9 mouse cellular contexts compared by ENCODE assay signal in the genomic region with DNA sequence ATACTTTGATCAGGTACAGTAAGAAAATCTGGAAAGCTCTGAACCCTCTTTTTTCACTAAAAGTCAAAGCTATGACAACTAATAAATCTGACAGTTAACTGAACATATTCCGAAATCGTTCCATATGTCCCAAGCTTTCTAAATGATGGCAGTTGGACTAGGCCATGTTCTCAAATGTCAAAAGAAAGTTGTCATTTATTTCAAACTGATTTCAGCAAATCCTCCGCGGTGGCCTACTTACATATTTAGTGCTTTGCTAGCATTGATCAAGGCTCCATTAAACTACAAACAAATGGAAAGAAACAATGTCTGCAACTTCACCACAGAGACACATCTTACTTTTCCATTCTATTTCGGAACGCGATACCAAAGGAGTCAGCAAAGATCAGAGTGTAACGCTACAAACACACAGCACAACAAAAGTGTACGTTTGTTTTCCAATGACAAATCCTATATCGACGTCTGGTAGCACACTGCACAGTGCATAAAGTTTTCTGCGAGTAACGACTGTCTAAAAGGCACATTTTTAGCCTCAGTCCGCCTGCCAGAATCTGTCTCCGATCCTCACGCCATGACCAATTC. TPM values are rescaled to one million over a fixed set of nuclear protein-coding genes. Genes with fewer than 3 reads are reported as not detected.
DNase-seq lines count a peak whose midpoint lies in the region; ATAC-seq and TF ChIP-seq lines count a peak whose summit lies in the region.
"Had no signal": no experiment of that assay in that cellular context is flagged by ENCODE, and none has a peak within 500 bp of the region (broad histone marks: within the 10 kb centered on the region; RNA-seq: fewer than 3 reads in every experiment).

No protein-coding gene starts in this region.

- H3K36me3 ChIP-seq in lung, embryonic 15.5 days, result no peaks in the 10 kb centered on the region
- no peaks in the 10 kb centered on the region for H3K36me3 ChIP-seq in hindbrain, embryonic 16.5 days (ENCODE audit: control insufficient read depth, insufficient read depth, low read length)
- no peaks in the 10 kb centered on the region for H3K36me3 ChIP-seq in myocyte (ENCODE audit: control insufficient read depth, insufficient read depth)

- 0 out of 2 replicates have a peak overlapping the region, but pooled peaks have one; percentile 88 for H3K27ac ChIP-seq in lung, embryonic 15.5 days
- peak overlapping the region; percentile 92 for H3K27ac ChIP-seq in cortical plate, adult 2 months (ENCODE audit: insufficient read depth, low read length)
- H3K27ac ChIP-seq in hindbrain, embryonic 16.5 days (ENCODE audit: low read depth, low read length), result peak overlapping the region; percentile 97

- no peaks in the 10 kb centered on the region for H3K9me3 ChIP-seq in lung, embryonic 15.5 days
- H3K9me3 ChIP-seq in hindbrain, embryonic 16.5 days (ENCODE audit: control insufficient read depth, low read length), result no peaks in the 10 kb centered on the region

- H3K27me3 ChIP-seq in lung, embryonic 15.5 days, result no peaks in the 10 kb centered on the region
- no peaks in the 10 kb centered on the region for H3K27me3 ChIP-seq in hindbrain, embryonic 16.5 days (replicated peaks; ENCODE audit: control insufficient read depth, insufficient read depth, low read length)
- no peaks in the 10 kb centered on the region for H3K27me3 ChIP-seq in myocyte (ENCODE audit: control insufficient read depth, insufficient read depth, insufficient read length)

- WGBS in lung, embryonic 15.5 days, result 3% methylated on average over 16 of the region's 16 CpGs
- 7% methylated on average over 16 of the region's 16 CpGs for WGBS in hindbrain, embryonic 16.5 days

- peak overlapping the region; percentile 94 for H3ac ChIP-seq in myocyte (ENCODE audit: control insufficient read depth, insufficient read length)

- H3K4me3 ChIP-seq in lung, embryonic 15.5 days, result peak overlapping the region; percentile 82
- H3K4me3 ChIP-seq in cortical plate, adult 2 months (ENCODE audit: insufficient read depth, low read length), result peak overlapping the region; percentile 64
- H3K4me3 ChIP-seq in hindbrain, embryonic 16.5 days (ENCODE audit: low read length), result peak overlapping the region; percentile 100
- peak overlapping the region; percentile 56 for H3K4me3 ChIP-seq in myocyte

- peak overlapping the region; percentile 98 for H3K9ac ChIP-seq in lung, embryonic 15.5 days
- H3K9ac ChIP-seq in hindbrain, embryonic 16.5 days (ENCODE audit: low read depth, low read length), result peak overlapping the region; percentile 99

- DNase-seq in lung, postnatal 25 days (ENCODE audit: low spot score), result no peak
- DNase-seq in right cerebral cortex, adult 2 months (ENCODE audit: low spot score in 2 of 2), result no peak
- no peak for DNase-seq in adrenal gland, postnatal 14 days
- no peak for DNase-seq in ovary, adult 18-20 months (ENCODE audit: low spot score)

- peak overlapping the region; percentile 52 for H3K4me2 ChIP-seq in lung, embryonic 15.5 days
- H3K4me2 ChIP-seq in hindbrain, embryonic 16.5 days (ENCODE audit: low read length), result peak overlapping the region; percentile 65
- peak overlapping the region; percentile 87 for H3K4me2 ChIP-seq in myocyte (ENCODE audit: low read depth)

- no peak for TF ChIP-seq POLR2A in cortical plate, adult 2 months (IDR thresholded peaks at IDR 0.05; ENCODE audit: extremely low read depth, insufficient read depth, low read length)
- TF ChIP-seq POLR2A in myocyte (IDR thresholded peaks at IDR 0.05; ENCODE audit: insufficient read length, low read depth), result no peak

- no peak for ATAC-seq in lung, embryonic 15.5 days (ENCODE audit: borderline replicate concordance, extremely low read depth, low FRiP score, low TSS enrichment)
- no peak for ATAC-seq in hindbrain, embryonic 16.5 days

- TF ChIP-seq CTCF in cortical plate, adult 2 months (IDR thresholded peaks at IDR 0.05; ENCODE audit: extremely low read depth, insufficient read depth, low read length), result no peak

- H3K4me1 ChIP-seq in lung, embryonic 15.5 days, result peaks cover 35% of the 10 kb centered on the region
- peaks cover 7% of the 10 kb centered on the region for H3K4me1 ChIP-seq in cortical plate, adult 2 months (ENCODE audit: control insufficient read depth, insufficient read depth, low read length)
- H3K4me1 ChIP-seq in hindbrain, embryonic 16.5 days (ENCODE audit: control insufficient read depth, insufficient read depth, low read depth, low read length), result peaks cover 26% of the 10 kb centered on the region

- H3K79me2 ChIP-seq in myocyte (ENCODE audit: control insufficient read depth, insufficient read depth), result peaks cover 59% of the 10 kb centered on the region

TF ChIP-seq in myocyte, 11 proteins besides CTCF, POLR2A, EP300 and RAD21:
- TF ChIP-seq TCF12 (IDR thresholded peaks at IDR 0.05; ENCODE audit: insufficient read depth, poor library complexity, severe bottlenecking) (no peak), POLR2AphosphoS2 (IDR thresholded peaks at IDR 0.05; ENCODE audit: insufficient read length, low read depth) (no peak), MYOG (IDR thresholded peaks at IDR 0.05; ENCODE audit: control insufficient read depth in 1 of 3, insufficient read depth in 1 of 3, insufficient read length in 2 of 3, low read depth in 2 of 3) (no peak), CEBPB (IDR thresholded peaks at IDR 0.05; ENCODE audit: insufficient read depth, poor library complexity, severe bottlenecking) (no peak), SRF (IDR thresholded peaks at IDR 0.05; ENCODE audit: control insufficient read depth, insufficient read length, low read depth) (no peak), TCF3 (IDR thresholded peaks at IDR 0.05; ENCODE audit: insufficient read length, low read depth) (no peak), USF1 (IDR thresholded peaks at IDR 0.05; ENCODE audit: low read depth) (no peak), MYOD1 (IDR thresholded peaks at IDR 0.05; ENCODE audit: control insufficient read depth in 1 of 3, insufficient read length in 2 of 3, low read depth in 2 of 3) (no peak), E2F4 (IDR thresholded peaks at IDR 0.05; ENCODE audit: insufficient read depth) (no peak), REST (IDR thresholded peaks at IDR 0.05; ENCODE audit: insufficient read depth, insufficient read length) (no peak), MAX (IDR thresholded peaks at IDR 0.05; ENCODE audit: low read depth) (no peak)

RNA-seq across cellular contexts. Expression of gene Mfsd14a, which starts 1.1 kb away (rescaled TPM):
- 86.0 TPM in 2 replicates for polyA plus RNA-seq in lung, embryonic 15.5 days (2015; fragmentation: Nextera tagmentation; extraction: Ambion mirVana)
- 45.0 and 48.1 TPM in 2 replicates for polyA plus RNA-seq in cortical plate, adult 2 months (2012; rRNA removed)
- 64.6 and 68.2 TPM in 2 replicates for polyA plus RNA-seq in hindbrain, embryonic 16.5 days (2015; fragmentation: Nextera tagmentation; extraction: Ambion mirVana)
- polyA plus RNA-seq in myocyte (2012; fragmentation: generic; extraction: Trizol), result 11.5 TPM
- total RNA-seq in adrenal gland, postnatal 14 days (2021), result 46.8 and 53.1 TPM in 2 replicates

RNA-seq across cellular contexts. Expression of gene Gm43191, which starts 19.7 kb away (rescaled TPM):
- not detected in 2 replicates for polyA plus RNA-seq in lung, embryonic 15.5 days (2015; fragmentation: Nextera tagmentation; extraction: Ambion mirVana)
- polyA plus RNA-seq in cortical plate, adult 2 months (2012; rRNA removed), result not detected in 2 replicates
- polyA plus RNA-seq in hindbrain, embryonic 16.5 days (2015; fragmentation: Nextera tagmentation; extraction: Ambion mirVana), result not detected in 2 replicates
- polyA plus RNA-seq in myocyte (2012; fragmentation: generic; extraction: Trizol), result not detected
- not detected in 2 replicates for total RNA-seq in adrenal gland, postnatal 14 days (2021)
- total RNA-seq: hematopoietic stem cell, adult 5-6 weeks had no signal

RNA-seq across cellular contexts. Expression of gene Trmt13, which starts 47.0 kb away (rescaled TPM):
- 24.0 and 24.9 TPM in 2 replicates for polyA plus RNA-seq in lung, embryonic 15.5 days (2015; fragmentation: Nextera tagmentation; extraction: Ambion mirVana)
- polyA plus RNA-seq in cortical plate, adult 2 months (2012; rRNA removed), result 19.5 and 22.9 TPM in 2 replicates
- 22.5 and 25.2 TPM in 2 replicates for polyA plus RNA-seq in hindbrain, embryonic 16.5 days (2015; fragmentation: Nextera tagmentation; extraction: Ambion mirVana)
- 2.9 TPM for polyA plus RNA-seq in myocyte (2012; fragmentation: generic; extraction: Trizol)
- 13.2 and 16.6 TPM in 2 replicates for total RNA-seq in adrenal gland, postnatal 14 days (2021)

RNA-seq across cellular contexts. Expression of gene Slc35a3, which starts 51.3 kb away (rescaled TPM):
- 13.2 and 13.3 TPM in 2 replicates for polyA plus RNA-seq in lung, embryonic 15.5 days (2015; fragmentation: Nextera tagmentation; extraction: Ambion mirVana)
- 11.9 and 12.2 TPM in 2 replicates for polyA plus RNA-seq in cortical plate, adult 2 months (2012; rRNA removed)
- polyA plus RNA-seq in hindbrain, embryonic 16.5 days (2015; fragmentation: Nextera tagmentation; extraction: Ambion mirVana), result 7.3 and 8.1 TPM in 2 replicates
- 3.6 TPM for polyA plus RNA-seq in myocyte (2012; fragmentation: generic; extraction: Trizol)
- total RNA-seq in adrenal gland, postnatal 14 days (2021), result 24.7 and 30.0 TPM in 2 replicates
